Mouse (Mus musculus) T-cell, adult 2 months (primary cell): ENCODE measurements around the gene Mms19.
A peak's percentile ranks its signal among the peaks of the same experiment; 100 is the strongest.

Experiments
- DNase-seq: peaks from one replicate; pipeline ENCODE4 v3.0.0; 2022; ENCODE audit warnings: low spot score

The Mms19 gene

DNA sequence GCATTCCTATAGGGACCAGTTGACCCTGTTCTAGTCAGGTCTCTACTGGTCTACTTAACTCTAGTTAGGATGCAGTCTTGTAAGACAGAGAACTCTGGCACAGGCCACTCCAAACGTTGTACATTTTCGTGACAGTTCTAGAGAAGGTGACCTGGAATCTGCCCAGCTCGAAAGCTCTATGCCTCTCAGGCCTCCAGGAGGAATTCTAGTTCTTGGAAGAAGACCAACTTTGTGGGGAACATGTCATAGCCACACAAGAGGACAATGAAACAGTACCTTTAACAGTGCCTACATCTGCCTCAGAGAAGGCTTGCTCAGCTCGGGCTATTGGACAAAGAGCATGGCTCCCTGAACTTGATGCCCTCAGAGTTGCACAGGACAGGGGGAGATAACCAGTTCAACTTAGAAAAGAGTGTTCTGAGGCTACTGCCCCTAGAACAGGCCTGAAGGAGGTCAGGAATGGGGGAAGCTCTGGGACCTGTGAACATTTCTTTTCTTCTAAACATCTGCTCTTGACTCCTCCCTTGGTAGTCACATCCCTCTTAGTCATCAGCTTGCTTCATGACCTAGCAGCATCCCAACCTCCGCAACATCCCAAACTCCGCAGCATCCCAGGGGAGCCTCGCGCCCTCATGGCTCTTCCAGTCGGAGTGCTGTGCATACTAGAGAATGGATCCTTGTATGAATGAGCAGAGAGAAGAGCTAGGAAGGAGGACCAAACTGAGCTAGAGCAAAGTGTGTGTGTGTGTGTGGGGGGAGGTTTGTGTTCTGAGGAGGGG is 18.0 kb upstream of the Mms19 start:
- DNase-seq: no peak

DNA sequence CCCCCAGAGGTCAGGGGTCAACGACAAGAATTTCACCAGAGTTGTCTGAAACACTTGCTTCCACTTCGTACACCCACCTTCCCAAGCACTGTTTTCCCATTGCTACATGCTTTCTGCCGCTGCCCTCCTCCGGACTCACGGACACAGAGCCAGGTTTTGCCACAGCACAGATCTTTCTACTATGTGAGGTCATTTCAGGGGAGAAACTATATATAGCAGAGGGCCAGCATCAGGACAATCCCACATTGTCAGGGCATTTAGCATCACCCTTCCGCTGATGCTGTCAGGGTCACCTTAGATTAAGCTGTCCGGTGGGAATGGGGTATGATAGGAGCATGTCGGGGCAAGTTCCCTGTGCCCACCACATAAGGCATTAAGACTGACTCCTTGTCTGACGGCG is 16.1 kb upstream of the Mms19 start:
- DNase-seq: no peak

DNA sequence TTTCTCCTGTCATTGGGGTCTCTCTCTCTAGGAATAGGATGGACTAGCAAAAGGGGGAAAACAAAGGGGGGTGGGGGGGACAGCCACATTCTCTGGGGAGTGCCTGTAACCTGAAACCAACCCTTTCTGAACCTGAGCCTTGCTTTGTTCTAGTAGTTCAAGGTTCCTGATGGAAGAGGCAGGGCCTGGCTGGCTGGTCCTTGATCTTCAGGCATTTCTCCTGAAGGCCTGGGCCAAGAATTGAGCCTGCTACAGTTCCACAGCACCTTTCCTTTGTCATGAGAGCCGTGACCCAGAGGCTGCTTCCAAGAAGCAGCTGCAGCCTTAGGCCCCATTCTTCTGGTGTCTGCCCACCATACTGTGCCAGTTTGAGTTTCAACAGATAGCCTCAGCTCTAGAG is 14.5 kb upstream of the Mms19 start:
- DNase-seq: no peak

DNA sequence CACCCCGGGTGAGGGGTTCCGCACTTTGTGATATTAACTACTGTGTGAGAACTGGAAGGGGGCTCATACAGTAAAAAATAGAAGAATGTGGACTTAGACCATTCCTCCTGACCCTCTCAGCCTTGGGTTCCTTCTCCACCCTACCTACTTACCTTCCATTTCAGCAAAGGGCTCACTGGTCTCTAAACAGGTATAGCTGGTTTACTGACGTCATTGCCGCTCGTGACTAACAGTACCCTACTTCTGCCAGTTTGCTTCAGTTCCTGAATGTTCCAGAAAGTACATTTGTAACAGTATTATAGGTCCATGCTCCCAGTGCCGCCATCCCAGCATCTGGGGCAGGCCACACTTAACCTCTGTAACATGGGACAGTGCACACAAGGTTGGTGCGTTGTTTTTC is 13.1 kb upstream of the Mms19 start:
- DNase-seq: no peak

GRCm38 (mm10) chr19:41993484-41993883 is 12.5 kb upstream of the Mms19 start:
- DNase-seq: no peak

GRCm38 (mm10) chr19:41992971-41993370 is 12.0 kb upstream of the Mms19 start:
- no peak for DNase-seq

- DNase-seq: no peak
These were observed 11.0 kb upstream of the Mms19 start for GRCm38 (mm10) chr19:41991926-41992477.

- DNase-seq: no peak
These were observed 8.9 kb upstream of the Mms19 start for GRCm38 (mm10) chr19:41989810-41990209.

DNA sequence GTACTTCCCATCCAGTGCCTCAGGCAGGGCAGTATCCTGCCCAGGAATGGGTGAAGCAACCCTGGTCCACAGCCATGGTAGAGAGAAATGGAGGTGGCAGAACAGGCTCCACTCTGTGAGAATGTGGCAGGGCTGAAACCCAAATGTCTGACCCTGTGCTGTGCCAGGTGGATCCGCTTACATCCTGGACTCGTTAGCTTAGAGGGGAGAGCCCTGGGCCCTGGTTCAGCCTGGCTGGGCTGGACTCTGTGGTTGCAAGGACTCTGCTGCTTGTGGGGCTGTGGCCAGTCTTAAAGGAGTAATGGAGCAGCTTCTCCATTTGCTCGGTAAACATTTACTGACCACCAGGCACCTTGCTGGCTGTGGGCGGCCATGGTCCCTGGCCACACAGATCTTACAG is 6.2 kb upstream of the Mms19 start:
- DNase-seq: no peak

DNA sequence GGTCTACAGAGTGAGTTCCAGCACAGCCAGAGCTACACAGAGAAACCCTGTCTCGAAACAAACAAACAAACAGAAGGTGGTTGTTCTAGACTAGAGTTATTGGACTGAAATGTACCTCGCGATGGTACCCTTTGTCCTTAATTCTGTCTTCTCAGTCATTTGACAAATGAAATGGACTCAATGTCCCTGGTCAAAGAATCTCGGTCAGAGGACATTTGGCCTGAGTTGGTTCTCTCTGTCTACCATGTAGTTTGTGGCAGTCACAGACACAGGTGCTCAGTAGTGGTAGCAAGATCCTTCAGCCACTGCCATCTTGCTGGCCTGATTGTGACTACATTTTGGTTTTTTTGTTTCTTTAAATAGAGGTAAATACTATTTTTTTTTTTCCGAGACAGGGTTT is 5.0 kb upstream of the Mms19 start:
- DNase-seq: no peak

DNA sequence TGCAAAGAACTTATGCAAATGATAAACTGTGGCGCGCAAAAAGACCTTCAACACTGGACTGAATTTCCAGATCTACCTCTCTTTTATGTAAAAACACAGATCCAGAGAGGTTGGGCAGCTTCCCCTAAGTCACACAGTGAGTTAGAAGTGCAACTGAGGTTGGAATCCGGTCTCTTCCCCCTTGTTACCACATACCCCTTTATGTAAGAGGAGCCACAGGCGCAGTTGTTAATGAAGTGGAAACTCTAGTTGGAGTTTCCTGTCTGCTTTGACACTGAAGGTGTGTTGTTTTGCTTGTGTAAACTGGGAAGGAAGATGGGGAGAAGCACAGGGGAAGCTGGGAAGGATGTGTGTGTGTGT is 1.8 kb upstream of the Mms19 start:
- peak; percentile 13 for DNase-seq

- DNase-seq: peak; percentile 32
These were observed 1.2 kb upstream of the Mms19 start for GRCm38 (mm10) chr19:41981931-41982790.

- DNase-seq: no peak
These were observed 604 bp upstream of the Mms19 start, which contains the start of gene Ubtd1 for GRCm38 (mm10) chr19:41981595-41981927. Gene Ubtd1 (plus strand): TSS chr19:41981763.

DNA sequence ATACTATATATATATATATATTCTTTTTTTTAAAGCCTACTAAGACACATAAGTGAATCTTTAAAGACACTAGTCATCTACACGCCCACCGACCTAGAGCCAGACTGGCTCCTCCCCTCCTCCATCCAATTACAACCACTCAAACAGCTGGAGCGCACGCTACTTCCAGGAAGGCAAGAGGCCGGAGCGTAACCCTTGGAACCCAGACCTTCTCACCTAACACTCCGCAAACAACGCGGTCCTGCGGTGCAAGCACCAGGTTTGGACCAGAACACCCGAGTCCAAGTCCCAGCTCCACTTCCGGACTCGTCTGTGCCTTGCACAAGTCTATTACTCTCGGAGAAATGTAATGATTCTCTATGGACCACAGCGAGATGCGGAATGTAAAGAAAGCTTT is 537 bp downstream of the Mms19 start:
- peak; percentile 26 for DNase-seq

- DNase-seq: no peak
These were observed 6.8 kb downstream of the Mms19 start for GRCm38 (mm10) chr19:41973891-41974794.

- peak; percentile 30 for DNase-seq
These were observed 11.3 kb downstream of the Mms19 start for GRCm38 (mm10) chr19:41969618-41970017.

- DNase-seq: no peak
These were observed 27.4 kb downstream of the Mms19 start for GRCm38 (mm10) chr19:41953574-41953973.

DNA sequence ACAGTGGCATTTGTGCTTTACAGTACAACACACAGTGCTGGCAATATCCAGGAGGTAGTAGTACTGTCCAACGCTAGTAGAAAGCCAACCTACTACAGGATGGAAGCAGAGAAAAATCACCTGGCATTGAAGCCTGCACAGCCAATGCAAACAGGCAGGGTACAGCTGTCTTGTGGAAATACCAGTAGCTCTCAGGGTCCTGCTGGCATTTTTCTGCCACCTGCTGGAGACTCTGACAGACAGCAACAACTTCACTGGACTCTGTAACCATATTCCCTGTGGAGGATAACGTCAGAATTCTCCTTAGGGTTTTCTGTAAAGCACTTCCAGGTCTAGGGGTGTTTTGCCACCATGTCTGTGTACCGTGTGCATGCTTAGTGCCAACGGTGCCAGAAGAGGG is 28.7 kb downstream of the Mms19 start:
- DNase-seq: no peak

GRCm38 (mm10) chr19:41943841-41944240 is 37.1 kb downstream of the Mms19 start:
- no peak for DNase-seq

GRCm38 (mm10) chr19:41938539-41938938 is 42.4 kb downstream of the Mms19 start:
- no peak for DNase-seq

GRCm38 (mm10) chr19:41935921-41936320 is 45.0 kb downstream of the Mms19 start:
- no peak for DNase-seq

DNA sequence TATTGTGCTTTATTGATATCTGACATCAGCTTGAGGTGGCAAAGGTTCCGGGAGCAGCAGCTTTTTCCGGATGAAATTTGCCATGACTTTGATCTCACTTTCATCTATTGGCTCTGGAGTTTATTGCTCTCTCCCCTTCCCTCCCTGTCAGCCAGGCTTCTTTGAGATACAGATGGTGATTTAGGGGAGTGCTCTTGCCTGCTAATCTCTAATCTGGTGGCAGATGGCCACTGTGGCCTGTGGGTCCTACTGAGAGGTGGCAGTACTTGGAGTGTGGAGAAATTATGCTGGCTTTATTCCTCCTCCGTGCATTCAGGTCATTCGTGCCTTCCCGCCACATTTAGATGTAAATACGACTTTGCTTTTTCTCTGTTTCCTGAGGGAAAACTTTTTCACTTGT is 46.8 kb downstream of the Mms19 start:
- no peak for DNase-seq
